Mouse (Mus musculus) spleen, adult 2 months (tissue): Measurements from ENCODE around the gene Dnajc24. TPM values are rescaled to one million over a fixed set of nuclear protein-coding genes. Genes with fewer than 3 reads are reported as not detected.
A peak's percentile ranks its signal among the peaks of the same experiment; 100 is the strongest.

Experiments
- DNase-seq, 2 experiments: peaks; one replicate each; pipeline versions ENCODE4 v3.0.0 to v3.0.0-alpha.2; 2012 to 2021; ENCODE audit warnings: low spot score in 2 of 2, low read depth in 1 of 2
- H3K27ac ChIP-seq: fragments of 200-500 bp; 2 replicates; pipeline ENCODE4 v1.5.1; 2012; ENCODE audit warnings: low read length, inconsistent platforms; ENCODE audit not compliant: insufficient read depth
- H3K27me3 ChIP-seq: fragments of 200-500 bp; 2 replicates; pipeline ENCODE4 v1.6.1; 2012; ENCODE audit warnings: mild to moderate bottlenecking, moderate library complexity, low read length, inconsistent platforms; ENCODE audit not compliant: control insufficient read depth, insufficient read depth
- H3K36me3 ChIP-seq: fragments of 200-500 bp; 2 replicates; pipeline ENCODE4 v1.6.1; 2012; ENCODE audit warnings: mild to moderate bottlenecking, low read length, inconsistent platforms; ENCODE audit not compliant: control insufficient read depth, insufficient read depth
- H3K4me1 ChIP-seq: fragments of 200-500 bp; 2 replicates; pipeline ENCODE4 v1.6.1; 2011; ENCODE audit warnings: inconsistent platforms; ENCODE audit not compliant: control insufficient read depth, insufficient read depth, insufficient read length
- H3K4me3 ChIP-seq: fragments of 200-500 bp; 2 replicates; pipeline ENCODE4 v1.5.1; 2011; ENCODE audit warnings: mild to moderate bottlenecking, inconsistent platforms; ENCODE audit not compliant: insufficient read depth, insufficient read length; ENCODE audit errors: extremely low read depth
- CTCF ChIP-seq: fragments of 200-500 bp; IDR thresholded peaks from 2 replicates; pipeline ENCODE4 v1.5.1; 2011; ENCODE audit warnings: mild to moderate bottlenecking, inconsistent platforms; ENCODE audit not compliant: insufficient read depth, insufficient read length, insufficient replicate concordance; ENCODE audit errors: extremely low read depth
- POLR2A ChIP-seq: fragments of 200-500 bp; IDR thresholded peaks from 2 replicates; pipeline ENCODE4 v1.6.1; 2011; ENCODE audit warnings: low read depth, low read length, inconsistent platforms
- WGBS: fragments of 180-500 bp; shearing (Covaris S2); methylation state at CpG from one replicate; pipeline ENCODE4 v1.1.7; 2018; 5-methylcytosine and 5-hydroxymethylcytosine counted together
- polyA plus RNA-seq: library from polyadenylated mRNA; depleted of rRNA; stranded (reverse); fragments of >200 nt; gene quantifications from 2 replicates; pipeline ENCODE4 v1.2.3, GENCODE M21; 2012; rRNA removed

The Dnajc24 gene
- polyA plus RNA-seq: 7.2 and 7.7 TPM in 2 replicates

DNA sequence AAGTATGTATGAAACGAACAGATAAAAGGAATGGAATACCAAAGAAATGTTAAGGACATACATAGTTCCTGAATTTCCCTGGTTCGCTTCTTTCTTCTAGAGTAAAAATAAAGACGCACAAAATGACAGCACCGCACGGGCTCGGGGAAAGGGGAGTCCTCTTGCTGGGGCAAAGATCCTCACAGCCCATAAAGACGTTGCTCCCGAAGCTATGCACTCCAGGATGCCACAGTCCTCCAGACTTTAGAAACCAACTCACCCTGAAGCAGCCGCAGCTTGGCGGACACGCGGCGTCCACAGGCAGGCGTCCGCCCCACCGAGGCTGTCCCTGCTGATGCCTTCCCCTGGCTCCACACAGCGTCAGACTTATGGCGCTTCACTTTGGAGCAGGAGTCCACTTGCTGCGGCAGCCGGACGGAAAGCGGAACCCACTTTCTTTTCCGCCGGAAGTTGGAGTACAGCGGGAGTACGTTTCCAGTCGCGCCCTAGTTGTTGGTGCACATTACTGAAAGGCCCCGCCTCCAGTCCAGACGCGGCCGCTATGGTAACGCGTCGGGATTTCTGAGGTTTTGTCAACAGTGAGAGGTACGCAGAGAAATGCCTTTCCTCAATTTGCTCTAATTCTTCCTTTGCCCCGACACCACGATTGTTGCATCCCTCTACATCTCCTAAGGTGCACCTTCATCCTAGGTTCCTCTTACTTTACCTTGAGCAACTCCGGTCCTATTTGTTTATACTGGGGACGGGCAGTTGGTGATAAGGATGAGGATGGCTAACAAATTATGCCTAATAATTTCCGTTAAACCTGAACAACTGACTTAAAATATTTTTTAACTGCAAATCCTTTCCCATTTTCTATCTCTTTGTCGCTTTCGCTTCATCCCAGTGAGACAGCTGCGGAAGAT, at the start of gene Dnajc24:
Gene Dnajc24 (minus strand): TSS at position 715 of the 905 bp plus-strand sequence.
- H3K4me1 ChIP-seq: no peaks in the 10 kb centered on the region; the same call in 1 of the 2 replicates
- peak within 1 kb of the TSS; percentile 68 for H3K4me3 ChIP-seq
- no peak within 1 kb of the TSS for H3K27ac ChIP-seq
- peak; percentile 39 for TF ChIP-seq POLR2A
- no peak for TF ChIP-seq CTCF
- DNase-seq: peak; percentile 69 to 77
- H3K27me3 ChIP-seq: no peaks in the 10 kb centered on the region
- 3% methylated on average over 44 of the region's 44 CpGs for WGBS
- no peaks in the 10 kb centered on the region for H3K36me3 ChIP-seq

- WGBS: 77% methylated on average over 4 of the region's 4 CpGs
- no peaks in the 10 kb centered on the region for H3K4me1 ChIP-seq
- no peak overlapping the region for H3K27ac ChIP-seq
- no peaks in the 10 kb centered on the region for H3K27me3 ChIP-seq
- TF ChIP-seq CTCF (no peak), POLR2A (no peak)
- DNase-seq: no peak
- no peak overlapping the region for H3K4me3 ChIP-seq
- H3K36me3 ChIP-seq: no peaks in the 10 kb centered on the region
Measured at GRCm38 (mm10) chr2:106046686-106047085, 43.3 kb upstream of the Dnajc24 start.

- WGBS: 84% methylated on average over 7 of the region's 7 CpGs
- Histone ChIP-seq H3K4me3 (no peak overlapping the region), H3K27ac (no peak overlapping the region), H3K4me1 (no peaks in the 10 kb centered on the region), H3K36me3 (no peaks in the 10 kb centered on the region), H3K27me3 (no peaks in the 10 kb centered on the region)
- no peak for DNase-seq
- TF ChIP-seq CTCF (no peak), POLR2A (no peak)
Measured at GRCm38 (mm10) chr2:106042495-106042894, 39.1 kb upstream of the Dnajc24 start.

DNA sequence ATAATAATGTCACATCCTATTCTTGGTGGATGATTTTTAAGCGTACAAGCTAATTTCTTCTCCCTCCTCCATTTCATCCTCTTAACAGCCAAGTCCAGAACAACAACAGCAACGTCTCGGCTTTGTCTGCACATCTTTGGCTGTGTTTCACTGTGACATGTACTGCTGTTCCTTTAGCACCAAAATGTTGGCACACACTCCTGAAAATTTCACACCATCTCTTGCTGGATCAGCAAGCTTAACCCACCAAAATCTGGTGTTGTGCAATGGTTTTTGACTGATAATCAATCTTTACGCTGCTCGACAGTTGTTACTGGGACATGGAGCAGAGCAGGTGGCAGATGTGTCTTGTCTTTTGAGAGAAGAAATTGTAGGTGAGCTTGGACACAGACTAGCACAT, 38.6 kb upstream of the Dnajc24 start:
- Histone ChIP-seq H3K4me3 (no peak overlapping the region), H3K36me3 (no peaks in the 10 kb centered on the region), H3K27ac (no peak overlapping the region), H3K4me1 (no peaks in the 10 kb centered on the region), H3K27me3 (no peaks in the 10 kb centered on the region)
- DNase-seq: no peak
- WGBS: 88% methylated on average over 5 of the region's 5 CpGs
- no peak for TF ChIP-seq CTCF
- no peak for TF ChIP-seq POLR2A

DNA sequence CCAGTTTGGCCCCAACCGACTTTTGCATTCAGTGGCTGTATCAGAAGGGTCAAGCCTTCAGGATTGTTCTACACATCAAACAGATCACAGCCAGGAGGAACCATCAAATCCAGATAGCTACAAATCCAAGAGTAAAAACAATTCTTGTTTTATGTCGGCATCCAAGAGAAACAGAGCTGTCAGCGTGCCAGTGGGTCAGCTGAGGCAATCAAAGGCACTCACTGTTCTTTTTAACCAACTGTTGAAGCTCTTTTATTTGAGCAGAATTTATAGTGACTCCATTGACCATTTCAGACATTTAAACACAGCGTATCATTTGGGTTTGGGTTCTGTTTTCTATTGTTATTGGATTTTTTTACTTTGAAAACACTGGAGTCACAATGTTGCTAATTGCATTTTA, 34.9 kb upstream of the Dnajc24 start:
- no peaks in the 10 kb centered on the region for H3K27me3 ChIP-seq
- H3K27ac ChIP-seq: no peak overlapping the region
- WGBS: 79% methylated on average over 4 of the region's 4 CpGs
- TF ChIP-seq POLR2A (no peak), CTCF (no peak)
- no peaks in the 10 kb centered on the region for H3K36me3 ChIP-seq
- no peak for DNase-seq
- no peaks in the 10 kb centered on the region for H3K4me1 ChIP-seq
- no peak overlapping the region for H3K4me3 ChIP-seq

DNA sequence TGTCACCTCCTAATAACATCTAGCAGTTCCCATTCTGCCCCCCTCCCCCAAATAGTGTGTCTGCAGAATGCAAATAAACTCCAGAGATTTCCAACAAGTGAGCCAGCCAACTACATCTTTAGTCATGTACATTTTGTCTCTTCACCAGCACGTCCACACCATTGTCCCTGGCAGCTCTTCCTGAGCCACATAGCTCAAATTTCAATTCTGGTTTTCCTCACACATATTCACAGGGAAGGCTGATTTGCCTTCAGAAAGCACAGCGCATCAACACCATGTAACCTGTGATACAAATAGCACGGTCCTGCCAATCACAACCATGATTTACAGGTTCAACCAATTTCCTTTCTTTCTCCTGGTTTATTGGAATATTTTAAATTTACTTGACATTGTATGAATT, 21.5 kb upstream of the Dnajc24 start:
- TF ChIP-seq POLR2A (no peak), CTCF (no peak)
- Histone ChIP-seq H3K27ac (no peak overlapping the region), H3K4me3 (no peak overlapping the region), H3K36me3 (no peaks in the 10 kb centered on the region), H3K27me3 (no peaks in the 10 kb centered on the region), H3K4me1 (no peaks in the 10 kb centered on the region)
- WGBS: 83% methylated on average over 3 of the region's 3 CpGs
- no peak for DNase-seq

DNA sequence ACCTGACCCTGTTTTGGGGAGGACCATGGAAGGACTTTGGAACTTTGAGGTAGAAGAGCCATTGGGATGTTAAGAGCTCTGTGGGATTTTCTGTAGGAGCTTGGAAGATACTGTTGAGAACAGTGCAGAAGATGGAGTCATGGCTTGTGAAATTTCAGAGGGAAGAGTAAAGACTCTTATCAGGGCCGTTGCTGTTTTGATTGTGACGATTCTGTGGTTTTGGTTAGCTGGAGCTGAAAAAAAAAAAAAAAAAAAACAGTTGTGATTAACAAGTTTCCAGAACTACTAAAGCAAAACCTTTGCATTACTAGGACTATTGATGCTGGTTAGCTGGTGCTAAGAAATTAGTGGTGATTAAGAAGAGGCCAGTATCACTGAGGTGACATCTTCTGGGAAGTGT, 5.1 kb upstream of the Dnajc24 start:
- Histone ChIP-seq H3K4me3 (no peak overlapping the region), H3K36me3 (no peaks in the 10 kb centered on the region), H3K27ac (no peak overlapping the region), H3K27me3 (no peaks in the 10 kb centered on the region), H3K4me1 (no peaks in the 10 kb centered on the region)
- WGBS: 55% methylated on average over 2 of the region's 2 CpGs
- TF ChIP-seq POLR2A: no peak
- no peak for TF ChIP-seq CTCF
- no peak for DNase-seq
